Mouse (Mus musculus) G1E (cell line): Measurements from ENCODE around the gene Grk2. TPM values are rescaled to one million over a fixed set of nuclear protein-coding genes. Genes with fewer than 3 reads are reported as not detected.

Source experiments
- ATAC-seq: 2 replicates; pipeline ENCODE4 v1.8.0; 2016; ENCODE audit warnings: mild to moderate bottlenecking; ENCODE audit not compliant: insufficient number of reproducible peaks, poor library complexity, low FRiP score, severe bottlenecking; ENCODE audit errors: extremely low read depth
- DNase-seq: peaks from one replicate; pipeline ENCODE4 v3.0.0; 2012; ENCODE audit warnings: low spot score
- H3K27me3 ChIP-seq: 2 replicates; pipeline ENCODE4 v1.6.1; 2012; ENCODE audit warnings: mild to moderate bottlenecking, low read length, inconsistent platforms; ENCODE audit not compliant: insufficient read depth
- H3K36me3 ChIP-seq: replicated peaks from 2 replicates; pipeline ENCODE3; 2012; ENCODE audit warnings: mild to moderate bottlenecking, inconsistent platforms
- H3K4me1 ChIP-seq: 2 replicates; pipeline ENCODE4 v1.6.1; 2012; ENCODE audit warnings: low read depth, low read length, inconsistent platforms, mixed read lengths; ENCODE audit not compliant: insufficient read depth
- H3K4me3 ChIP-seq: 2 replicates; pipeline ENCODE4 v1.5.1; 2012; ENCODE audit warnings: low read depth, mild to moderate bottlenecking, inconsistent platforms, low read length, moderate library complexity, mixed read lengths
- H3K9me3 ChIP-seq: replicated peaks from 2 replicates; pipeline ENCODE4 v1.6.1; 2012; ENCODE audit warnings: inconsistent platforms
- CTCF ChIP-seq: IDR thresholded peaks from 2 replicates; pipeline ENCODE4 v1.5.1; 2012; ENCODE audit warnings: low read depth, low read length, inconsistent platforms, mixed read lengths
- GATA1 ChIP-seq: IDR thresholded peaks from 2 replicates; pipeline ENCODE4 v1.6.1; 2012; ENCODE audit warnings: borderline replicate concordance, low read length, inconsistent platforms, mixed read lengths
- GATA2 ChIP-seq: IDR thresholded peaks from 2 replicates; pipeline ENCODE4 v1.6.1; 2012; ENCODE audit warnings: low read depth, low read length, inconsistent platforms, borderline replicate concordance
- POLR2AphosphoS5 ChIP-seq: IDR thresholded peaks from 2 replicates; pipeline ENCODE4 v1.6.1; 2012; ENCODE audit warnings: low read depth, low read length, inconsistent platforms; ENCODE audit not compliant: insufficient replicate concordance
- TAL1 ChIP-seq: conservative IDR thresholded peaks from 2 replicates; pipeline ENCODE4 v1.6.1; 2012; ENCODE audit warnings: low read depth, low read length, inconsistent platforms, mixed read lengths
- polyA plus RNA-seq: library from polyadenylated mRNA; stranded (reverse); fragments of >175 nt; gene quantifications from 2 replicates; pipeline ENCODE4 v1.2.3, GENCODE M21; 2012
- total RNA-seq, 2 experiments: library from RNA; stranded (forward) in 1 of 2; stranded (reverse) in 1 of 2; fragments of 200-1000 nt in 1 of 2; fragments of >200 nt in 1 of 2; fragmentation: Nextera tagmentation in 1 of 2; gene quantifications; 2 replicates each; pipeline ENCODE4 v1.2.3; 2014 to 2017

Grk2 gene
- total and polyA plus RNA-seq, 3 experiments: 149 to 341 (median 335) TPM

GRCm38 (mm10) chr19:4305491-4306189, 382 bp downstream of the Grk2 start:
- ATAC-seq: no peak
- no peak for DNase-seq
- Histone ChIP-seq H3K27me3 (peaks cover 16% of the 10 kb centered on the region), H3K4me1 (peaks cover 62% of the 10 kb centered on the region), H3K4me3 (peak overlapping the region; percentile 84), H3K36me3 (peaks cover 34% of the 10 kb centered on the region), H3K9me3 (no peaks in the 10 kb centered on the region)
- TF ChIP-seq GATA1: no peak
- no peak for TF ChIP-seq CTCF

GRCm38 (mm10) chr19:4304871-4305321, 1.1 kb downstream of the Grk2 start:
- TF ChIP-seq TAL1: no peak
- TF ChIP-seq CTCF: no peak
- no peak for TF ChIP-seq POLR2AphosphoS5
- TF ChIP-seq GATA2: no peak
- no peak for TF ChIP-seq GATA1
- peaks cover 69% of the 10 kb centered on the region for H3K4me1 ChIP-seq
- no peaks in the 10 kb centered on the region for H3K9me3 ChIP-seq
- peaks cover 41% of the 10 kb centered on the region for H3K36me3 ChIP-seq
- peaks cover 16% of the 10 kb centered on the region for H3K27me3 ChIP-seq
- peak overlapping the region; percentile 84 for H3K4me3 ChIP-seq
- ATAC-seq (no peak), DNase-seq (no peak)

GRCm38 (mm10) chr19:4304251-4304821, 1.7 kb downstream of the Grk2 start:
- TF ChIP-seq GATA2 (no peak), TAL1 (no peak), POLR2AphosphoS5 (no peak), GATA1 (no peak), CTCF (no peak)
- peaks cover 16% of the 10 kb centered on the region for H3K27me3 ChIP-seq
- peaks cover 73% of the 10 kb centered on the region for H3K4me1 ChIP-seq
- peak overlapping the region; percentile 84 for H3K4me3 ChIP-seq
- ATAC-seq (no peak), DNase-seq (no peak)
- H3K9me3 ChIP-seq: no peaks in the 10 kb centered on the region
- peaks cover 45% of the 10 kb centered on the region for H3K36me3 ChIP-seq

- Histone ChIP-seq H3K4me1 (peaks cover 79% of the 10 kb centered on the region), H3K27me3 (peaks cover 14% of the 10 kb centered on the region), H3K9me3 (no peaks in the 10 kb centered on the region), H3K4me3 (peak overlapping the region; percentile 60), H3K36me3 (peaks cover 52% of the 10 kb centered on the region)
- TF ChIP-seq POLR2AphosphoS5 (no peak), TAL1 (no peak), GATA1 (no peak)
- ATAC-seq (no peak), DNase-seq (no peak)
These were observed 2.4 kb downstream of the Grk2 start for GRCm38 (mm10) chr19:4303640-4303995.

GRCm38 (mm10) chr19:4302936-4303639, 2.9 kb downstream of the Grk2 start:
- no peak for DNase-seq
- no peak for ATAC-seq
- Histone ChIP-seq H3K4me1 (peaks cover 84% of the 10 kb centered on the region), H3K4me3 (peak overlapping the region; percentile 60; the same call in 1 of the 2 replicates), H3K27me3 (peaks cover 9% of the 10 kb centered on the region), H3K9me3 (no peaks in the 10 kb centered on the region), H3K36me3 (peaks cover 57% of the 10 kb centered on the region)
- TF ChIP-seq CTCF: no peak
- no peak for TF ChIP-seq TAL1
- no peak for TF ChIP-seq POLR2AphosphoS5
- TF ChIP-seq GATA1: no peak
- no peak for TF ChIP-seq GATA2

GRCm38 (mm10) chr19:4301735-4302651, 4.0 kb downstream of the Grk2 start:
- Histone ChIP-seq H3K4me3 (peak overlapping the region; percentile 53; the same call in 1 of the 2 replicates), H3K9me3 (no peaks in the 10 kb centered on the region), H3K36me3 (peaks cover 68% of the 10 kb centered on the region), H3K4me1 (peaks cover 91% of the 10 kb centered on the region), H3K27me3 (peaks cover 2% of the 10 kb centered on the region)
- ATAC-seq (peak; percentile 24), DNase-seq (no peak)
- TF ChIP-seq POLR2AphosphoS5: no peak
- no peak for TF ChIP-seq TAL1
- no peak for TF ChIP-seq CTCF
